ENCODE assay signal across 8 mouse cellular contexts in genomic region chr8:12395071-12396031, GRCm38 (mm10). TPM values are rescaled to one million over a fixed set of nuclear protein-coding genes. Genes with fewer than 3 reads are reported as not detected.
DNase-seq lines count a peak whose midpoint lies in the region; ATAC-seq and TF ChIP-seq lines count a peak whose summit lies in the region.

Gene Sox1, plus strand, starts transcription at chr8:12395295.

- H3K36me3 ChIP-seq in embryonic facial prominence, embryonic 15.5 days: no peaks in the 10 kb centered on the region
- no peaks in the 10 kb centered on the region for H3K36me3 ChIP-seq in intestine, postnatal 0 days (ENCODE audit: control insufficient read depth, insufficient read depth)
- H3K36me3 ChIP-seq in liver, embryonic 16.5 days (ENCODE audit: control insufficient read depth, insufficient read depth): no peaks in the 10 kb centered on the region
- no peaks in the 10 kb centered on the region for H3K36me3 ChIP-seq in splenic B cell, adult 2 months (ENCODE audit: control insufficient read depth, insufficient read depth, low read length, poor library complexity, severe bottlenecking)

- no peak within 1 kb of the TSS for H3K27ac ChIP-seq in gastrocnemius, adult 2 months
- no peak within 1 kb of the TSS for H3K27ac ChIP-seq in embryonic facial prominence, embryonic 15.5 days (replicated peaks)
- no peak within 1 kb of the TSS for H3K27ac ChIP-seq in intestine, postnatal 0 days (ENCODE audit: low read depth, low read length)
- no peak within 1 kb of the TSS for H3K27ac ChIP-seq in liver, embryonic 16.5 days (ENCODE audit: low read length)

- ATAC-seq in embryonic facial prominence, embryonic 15.5 days (ENCODE audit: insufficient number of reproducible peaks, low FRiP score, low TSS enrichment, low read depth): no peak
- no peak for ATAC-seq in intestine, postnatal 0 days
- no peak for ATAC-seq in liver, embryonic 16.5 days (ENCODE audit: low read depth)

- under 1% methylated on average over 88 of the region's 89 CpGs for WGBS in embryonic facial prominence, embryonic 15.5 days
- WGBS in intestine, postnatal 0 days: under 1% methylated on average over 87 of the region's 89 CpGs
- WGBS in liver, embryonic 16.5 days (ENCODE audit: insufficient replicate concordance): under 1% methylated on average over 66 of the region's 89 CpGs

- peak within 1 kb of the TSS; percentile 62 for H3K4me3 ChIP-seq in gastrocnemius, adult 2 months
- H3K4me3 ChIP-seq in embryonic facial prominence, embryonic 15.5 days (replicated peaks): peak within 1 kb of the TSS; percentile 41
- H3K4me3 ChIP-seq in intestine, postnatal 0 days (ENCODE audit: low read depth, low read length): peak within 1 kb of the TSS; percentile 35
- H3K4me3 ChIP-seq in liver, embryonic 16.5 days (ENCODE audit: low read depth, low read length): peak within 1 kb of the TSS; percentile 15

- TF ChIP-seq CTCF in gastrocnemius, adult 2 months (IDR thresholded peaks at IDR 0.05): no peak
- TF ChIP-seq CTCF in intestine, postnatal 0 days (IDR thresholded peaks at IDR 0.05; ENCODE audit: low read depth): no peak

- H3K9ac ChIP-seq in embryonic facial prominence, embryonic 15.5 days: no peak within 1 kb of the TSS
- no peak within 1 kb of the TSS for H3K9ac ChIP-seq in intestine, postnatal 0 days (ENCODE audit: low read depth, low read length)
- no peak within 1 kb of the TSS for H3K9ac ChIP-seq in liver, embryonic 16.5 days (ENCODE audit: low read depth, low read length)

- intact Hi-C loops in gastrocnemius, adult 2 months (cut with DNase I): no loop called here

- peak within 1 kb of the TSS; percentile 64 for H3K4me2 ChIP-seq in embryonic facial prominence, embryonic 15.5 days (replicated peaks)
- peak within 1 kb of the TSS; percentile 59 for H3K4me2 ChIP-seq in intestine, postnatal 0 days (replicated peaks; ENCODE audit: low read depth)
- peak within 1 kb of the TSS; percentile 32 for H3K4me2 ChIP-seq in liver, embryonic 16.5 days (ENCODE audit: low read depth, low read length)

- H3K27me3 ChIP-seq in embryonic facial prominence, embryonic 15.5 days: peaks cover 94% of the 10 kb centered on the region
- H3K27me3 ChIP-seq in intestine, postnatal 0 days (replicated peaks; ENCODE audit: control insufficient read depth, insufficient read depth, low read length): peaks cover 99% of the 10 kb centered on the region
- H3K27me3 ChIP-seq in liver, embryonic 16.5 days (ENCODE audit: control insufficient read depth, insufficient read depth, low read depth, low read length): peaks cover 94% of the 10 kb centered on the region
- peaks cover 6% of the 10 kb centered on the region; the same call in 1 of the 2 replicates for H3K27me3 ChIP-seq in splenic B cell, adult 2 months (ENCODE audit: control insufficient read depth, insufficient read depth, low read length, poor library complexity, severe bottlenecking)

- H3K4me1 ChIP-seq in embryonic facial prominence, embryonic 15.5 days: peaks cover 28% of the 10 kb centered on the region
- H3K4me1 ChIP-seq in intestine, postnatal 0 days (replicated peaks; ENCODE audit: control insufficient read depth, insufficient read depth, low read length): no peaks in the 10 kb centered on the region
- H3K4me1 ChIP-seq in liver, embryonic 16.5 days (ENCODE audit: control insufficient read depth, low read depth, low read length): no peaks in the 10 kb centered on the region

- DNase-seq in gastrocnemius, adult 2 months: peak; percentile 43
- no peak for DNase-seq in gastrocnemius, postnatal 25 days
- DNase-seq in ES-CJ7 (ENCODE audit: low read depth, low spot score): peak; percentile 93
- peak; percentile 3 for DNase-seq in splenic B cell, adult 2 months (ENCODE audit: low read depth, low spot score)
- no peak for DNase-seq in urinary bladder, adult 18-20 months (ENCODE audit: low spot score in 2 of 2)

- no peaks in the 10 kb centered on the region for H3K9me3 ChIP-seq in embryonic facial prominence, embryonic 15.5 days (replicated peaks)
- no peaks in the 10 kb centered on the region for H3K9me3 ChIP-seq in intestine, postnatal 0 days (ENCODE audit: control insufficient read depth)
- no peaks in the 10 kb centered on the region for H3K9me3 ChIP-seq in liver, embryonic 16.5 days (replicated peaks; ENCODE audit: control insufficient read depth, low read length)

RNA-seq across cellular contexts. Expression of gene Sox1, which starts in this region (rescaled TPM):
- not detected for total RNA-seq in gastrocnemius, adult 2 months (2021)
- not detected for total RNA-seq in gastrocnemius, postnatal 25 days (2021)
- polyA plus RNA-seq in embryonic facial prominence, embryonic 15.5 days (2015; fragmentation: Nextera tagmentation; extraction: Ambion mirVana): 0.03 TPM in 1 of 2 replicates, not detected in the other
- polyA plus RNA-seq in intestine, postnatal 0 days (2015; fragmentation: Nextera tagmentation; extraction: Ambion mirVana): not detected in 2 replicates
- polyA plus RNA-seq in liver, embryonic 16.5 days (2015; fragmentation: Nextera tagmentation; extraction: Ambion mirVana): not detected in 2 replicates

Comparison
In these comparisons a context has a peak if more than half of its experiments do, and no peak if none do; other contexts are left out.
1. Peak in DNase-seq and H3K4me3 ChIP-seq in gastrocnemius, adult 2 months; RNA of the gene not detected or under 1 TPM.
2. DNase-seq: peak in ES-CJ7 (single experiment) and splenic B cell, adult 2 months (single experiment); none in gastrocnemius, postnatal 25 days (single experiment) and urinary bladder, adult 18-20 months (0 of 2).
3. Peak in every context shown above with its lines, with median percentiles within 50 percentile points of each other: H3K4me3 ChIP-seq and H3K4me2 ChIP-seq.